Mouse (Mus musculus): ENCODE results near the gene Ankrd9. TPM values are rescaled to one million over a fixed set of nuclear protein-coding genes. Genes with fewer than 3 reads are reported as not detected.

The Ankrd9 gene
- total RNA-seq, 2 experiments from 2014 or later = 29.7 to 39.8 TPM

DNA sequence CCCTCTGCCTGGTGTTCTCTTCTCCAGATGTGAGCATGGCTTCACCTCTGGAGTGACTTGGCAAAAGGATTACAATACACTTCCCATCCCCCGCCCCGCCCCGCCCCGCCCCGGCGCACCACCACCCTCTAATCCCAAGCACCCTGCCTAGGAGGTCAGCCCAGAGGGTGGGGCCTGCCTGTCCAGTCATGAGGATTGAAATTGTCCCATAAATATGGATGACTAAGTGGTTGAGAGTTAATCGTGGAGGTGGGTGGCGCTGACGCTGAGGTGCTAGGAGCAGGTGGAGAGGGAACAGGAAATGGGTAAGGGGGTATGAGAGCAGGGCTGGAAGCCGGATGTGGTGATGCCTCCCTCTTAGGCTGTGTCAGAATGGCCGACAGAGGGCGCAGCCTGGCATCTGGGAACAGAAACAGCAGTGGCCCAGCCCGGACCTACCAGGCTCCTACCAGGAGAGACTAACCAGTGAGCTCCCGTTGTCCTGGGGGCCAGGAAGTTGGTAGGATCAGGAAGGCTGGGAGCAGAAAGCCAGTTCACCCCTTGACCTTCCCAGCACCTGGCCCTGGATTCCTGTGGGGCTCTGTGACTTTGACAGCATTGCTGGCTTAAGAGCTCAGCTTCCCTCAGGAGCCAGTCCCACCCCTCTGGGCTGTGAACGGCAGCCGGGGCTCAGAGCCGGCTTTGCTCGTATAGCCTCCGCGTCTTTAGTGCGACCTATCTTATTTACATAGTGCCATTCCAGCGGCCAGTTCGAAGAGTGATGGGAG, 12.7 kb upstream of the Ankrd9 start:
- peak; percentile 72 for DNase-seq (ENCODE audit: low spot score in 2 of 2)

DNA sequence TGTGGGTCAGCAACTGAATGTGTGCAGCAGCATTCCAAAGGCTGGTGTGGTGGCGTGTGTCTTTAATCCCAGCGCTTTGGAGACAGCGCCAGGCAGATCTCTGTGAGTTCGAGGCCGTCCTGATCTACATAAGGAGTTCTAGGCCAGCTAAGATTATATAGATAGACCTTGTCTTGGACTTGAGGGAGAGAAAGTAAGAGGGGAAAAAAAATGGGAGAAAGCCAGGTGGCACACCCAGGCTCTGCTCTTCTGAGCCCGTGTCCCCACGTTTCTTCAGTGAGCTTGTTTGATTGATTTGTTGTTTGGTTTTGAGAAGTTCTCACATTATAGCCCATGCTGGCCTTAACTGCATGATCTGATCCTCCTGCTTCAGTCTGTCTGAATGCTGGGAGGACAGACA, 11.7 kb upstream of the Ankrd9 start:
- no peak for DNase-seq (ENCODE audit: low spot score in 2 of 2)

DNA sequence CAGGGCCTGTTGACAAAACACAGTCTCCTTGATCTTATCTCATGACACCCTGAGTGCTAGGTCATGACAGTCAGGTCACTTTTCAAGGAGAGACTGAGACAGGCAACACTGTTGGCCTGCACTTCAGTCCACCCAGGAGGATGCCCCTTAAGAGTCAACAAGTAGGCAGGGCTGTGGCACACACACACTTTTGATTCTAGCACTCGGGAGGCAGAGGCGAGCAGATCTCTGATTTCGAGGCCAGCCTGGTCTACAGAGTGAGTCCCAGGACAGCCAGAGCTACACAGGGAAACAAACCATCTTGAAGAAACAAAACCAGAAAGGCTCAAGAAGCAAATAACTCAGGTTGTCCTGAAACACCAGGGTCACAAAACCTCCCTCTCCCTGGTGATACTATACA, 10.6 kb upstream of the Ankrd9 start:
- DNase-seq (ENCODE audit: low spot score in 2 of 2) = no peak

DNA sequence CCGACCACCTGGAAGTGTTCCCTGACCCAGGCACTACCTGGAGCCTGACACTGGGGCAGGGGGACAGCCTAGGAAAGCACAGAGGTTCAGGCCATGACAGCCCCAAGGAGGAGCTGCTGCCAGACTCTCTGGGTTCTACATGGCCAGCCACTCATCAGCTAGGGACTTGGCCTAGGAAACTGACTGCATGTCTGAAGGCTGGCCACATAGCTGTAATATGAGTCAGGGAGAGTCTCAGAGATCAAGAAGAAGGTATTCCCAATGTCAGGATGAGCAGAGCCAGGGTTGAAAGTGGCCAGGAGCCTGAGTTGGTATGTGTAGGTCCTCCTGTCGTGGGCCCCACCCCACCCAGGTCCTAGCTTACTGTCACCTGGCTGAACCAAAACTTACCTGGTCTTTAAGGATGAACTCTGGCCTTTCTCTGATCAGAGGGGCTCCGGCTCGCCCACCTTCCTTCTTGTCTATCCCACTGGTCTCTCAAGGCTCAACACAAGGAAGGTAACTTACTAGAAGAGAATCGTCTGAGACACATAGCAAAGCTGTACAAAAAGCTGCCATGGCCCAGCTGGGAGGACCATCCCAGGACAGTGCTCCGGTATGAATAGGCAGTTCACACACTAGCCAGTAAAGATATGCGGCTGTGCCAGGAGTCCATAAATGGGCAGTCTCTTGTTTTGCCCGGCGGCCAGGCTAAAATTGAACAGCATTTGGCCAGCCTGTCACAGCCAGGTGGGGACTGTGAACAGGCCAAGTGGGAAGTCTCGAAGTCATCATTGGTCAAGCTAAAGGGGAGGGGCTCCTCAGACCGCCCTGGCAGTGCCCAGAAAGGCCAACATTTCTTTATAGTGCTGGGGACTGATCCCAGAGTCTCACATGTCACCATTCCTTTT, 7.9 kb upstream of the Ankrd9 start:
- no peak for DNase-seq (ENCODE audit: low spot score in 2 of 2)

DNA sequence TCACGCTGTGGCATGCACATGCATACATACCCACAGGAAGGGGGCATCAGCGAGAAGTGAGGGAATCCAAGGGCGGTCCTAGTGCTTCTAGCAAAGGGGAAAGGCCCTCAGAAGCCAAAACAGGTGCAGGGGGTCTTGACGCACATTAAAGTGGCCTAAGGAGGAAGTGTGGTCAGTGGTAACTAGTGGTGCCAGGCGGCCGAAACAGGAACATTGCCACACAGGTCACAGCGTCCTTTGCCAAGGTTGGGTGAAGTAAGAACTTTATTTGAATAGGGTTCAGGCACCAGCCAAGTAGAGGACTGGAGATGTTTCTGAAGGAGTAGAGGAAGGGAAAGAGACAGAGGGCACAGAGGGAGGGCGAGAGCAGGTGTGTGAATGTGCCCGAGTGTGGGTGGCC, 6.3 kb upstream of the Ankrd9 start:
- DNase-seq (ENCODE audit: low spot score in 2 of 2) = no peak

DNA sequence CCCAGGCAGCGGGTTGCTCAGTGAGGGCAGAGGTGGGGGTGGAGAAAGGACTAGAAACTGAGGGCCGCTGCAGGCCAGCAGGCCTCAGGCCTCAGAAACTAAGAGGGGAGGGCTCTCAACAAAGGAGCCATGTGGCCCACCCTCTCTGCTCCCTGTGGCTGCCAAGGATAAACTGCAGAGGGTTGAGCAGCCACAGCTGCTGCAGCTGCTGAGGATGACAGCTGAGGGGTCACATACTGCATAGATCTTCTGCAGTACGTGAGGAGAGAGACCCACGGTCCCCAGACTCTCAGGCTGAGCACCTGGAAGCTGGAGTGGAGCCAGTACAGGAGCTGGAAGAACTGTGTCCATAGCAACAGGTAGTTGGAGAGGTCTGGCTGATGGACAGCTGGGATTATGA, 5.8 kb upstream of the Ankrd9 start:
- DNase-seq (ENCODE audit: low spot score in 2 of 2) = no peak

DNA sequence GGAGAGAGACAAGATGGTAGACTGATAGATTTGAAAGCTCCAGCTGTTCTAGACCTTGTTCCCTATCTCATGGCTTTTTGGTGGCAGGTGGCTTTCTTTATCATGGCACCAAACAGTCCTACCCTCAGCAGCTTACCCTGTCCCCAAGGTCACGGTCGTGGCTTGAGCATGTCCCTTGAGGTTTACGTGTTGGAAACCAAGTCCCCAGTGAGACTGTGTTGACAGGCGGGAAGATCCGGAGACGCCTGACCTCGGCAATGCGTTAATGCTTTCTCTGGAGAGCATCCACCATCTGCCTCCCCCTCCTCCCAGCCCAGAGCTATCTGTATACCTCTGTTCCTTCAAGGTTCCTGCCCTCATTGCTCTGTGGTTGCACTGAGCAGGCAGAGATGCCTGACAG, 4.9 kb upstream of the Ankrd9 start:
- no peak for DNase-seq (ENCODE audit: low spot score in 2 of 2)

DNA sequence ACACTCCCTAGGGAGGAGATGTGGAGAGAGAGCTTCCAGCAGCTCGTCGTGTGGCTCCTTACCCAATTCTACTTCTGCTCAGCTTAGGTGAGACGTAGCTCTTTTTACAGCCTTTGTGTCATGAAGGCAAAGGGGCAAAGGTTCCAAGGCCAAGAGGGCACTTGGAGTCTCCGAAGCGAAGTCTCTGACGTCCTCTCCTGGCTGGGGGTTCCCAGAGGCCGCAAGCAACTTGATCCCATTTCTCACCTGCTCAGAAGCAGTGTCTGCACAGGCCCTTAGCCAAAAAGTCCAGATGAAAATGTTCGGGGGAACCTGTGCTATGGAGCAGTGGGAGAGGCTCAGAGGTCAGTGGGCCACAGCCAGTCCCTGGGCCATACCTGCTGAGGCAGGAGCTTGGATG, 4.2 kb upstream of the Ankrd9 start:
- DNase-seq (ENCODE audit: low spot score in 2 of 2) = no peak

DNA sequence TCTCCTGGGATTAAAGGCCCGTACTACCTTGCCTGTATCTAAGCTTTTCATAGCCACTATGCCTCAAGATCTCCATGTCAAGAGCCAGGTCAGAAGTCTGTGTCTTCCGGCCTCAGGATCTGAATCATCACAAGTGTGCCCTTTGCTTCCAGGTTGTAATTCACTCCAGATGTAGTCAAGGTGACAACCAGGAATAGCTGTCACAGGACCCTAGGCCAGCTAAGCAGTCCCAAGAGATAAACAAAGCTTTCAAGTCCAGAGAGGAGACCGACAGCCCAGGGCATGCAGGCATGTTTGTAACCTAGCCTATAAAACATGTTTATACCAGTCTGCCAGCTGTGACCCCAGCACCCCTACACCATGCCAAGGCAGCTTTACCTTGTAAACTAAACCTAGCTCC, 2.9 kb upstream of the Ankrd9 start:
- no peak for DNase-seq (ENCODE audit: low spot score in 2 of 2)

DNA sequence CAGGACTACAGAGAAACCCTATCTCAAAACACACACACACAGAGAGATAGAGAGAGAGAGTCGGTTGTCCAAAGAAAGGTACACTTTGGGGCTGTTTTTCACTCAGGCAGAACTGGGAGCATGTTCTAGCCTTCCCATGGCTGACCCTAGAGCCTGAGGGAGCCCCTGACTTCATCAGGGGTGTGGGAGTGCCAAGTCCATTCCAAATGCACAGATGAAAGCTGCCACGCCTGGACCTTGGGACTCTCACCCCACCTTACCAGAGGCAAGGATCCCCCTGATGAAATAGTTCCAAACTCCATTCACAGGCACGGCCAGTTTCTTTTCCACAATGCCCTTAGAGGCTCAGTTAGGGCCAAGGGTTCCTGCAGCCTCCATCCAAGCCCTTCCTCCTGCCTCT, 968 bp upstream of the Ankrd9 start:
- no peak for DNase-seq (ENCODE audit: low spot score in 2 of 2)

DNA sequence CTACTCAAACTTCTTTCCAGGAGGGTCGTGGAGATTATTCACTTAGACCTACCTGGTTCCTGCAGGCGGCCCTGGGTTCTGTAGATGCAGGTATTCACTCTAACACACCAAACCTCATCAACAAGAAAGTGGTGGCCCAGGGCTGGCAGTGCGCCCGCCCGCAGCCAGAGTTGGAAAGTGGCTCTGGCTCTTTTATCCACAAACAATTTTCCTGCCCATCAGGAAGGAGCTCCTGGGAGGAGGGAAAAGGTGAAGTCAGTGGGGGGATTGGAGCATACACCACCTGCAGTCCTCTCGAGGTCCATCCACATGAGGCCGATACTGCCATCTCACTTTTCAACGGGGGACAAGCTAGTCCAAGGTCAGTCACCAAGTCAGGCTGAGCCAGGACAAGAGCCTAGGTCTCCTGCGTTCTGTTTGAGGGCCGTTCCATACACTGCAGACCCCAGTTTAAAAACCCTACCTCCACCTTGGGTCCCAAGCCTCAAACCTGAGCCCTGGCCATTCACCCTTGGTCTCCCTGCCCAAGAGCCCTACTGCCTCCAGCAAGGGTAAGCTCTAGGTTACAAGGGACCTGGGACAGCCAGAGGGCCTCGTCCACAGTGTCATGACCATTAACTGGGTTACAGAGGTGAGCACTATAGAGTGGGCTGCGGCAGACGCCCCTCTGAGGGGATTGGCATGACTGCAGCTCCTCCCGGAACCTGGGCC, 789 bp downstream of the Ankrd9 start:
- DNase-seq (ENCODE audit: low spot score in 2 of 2) = no peak

DNA sequence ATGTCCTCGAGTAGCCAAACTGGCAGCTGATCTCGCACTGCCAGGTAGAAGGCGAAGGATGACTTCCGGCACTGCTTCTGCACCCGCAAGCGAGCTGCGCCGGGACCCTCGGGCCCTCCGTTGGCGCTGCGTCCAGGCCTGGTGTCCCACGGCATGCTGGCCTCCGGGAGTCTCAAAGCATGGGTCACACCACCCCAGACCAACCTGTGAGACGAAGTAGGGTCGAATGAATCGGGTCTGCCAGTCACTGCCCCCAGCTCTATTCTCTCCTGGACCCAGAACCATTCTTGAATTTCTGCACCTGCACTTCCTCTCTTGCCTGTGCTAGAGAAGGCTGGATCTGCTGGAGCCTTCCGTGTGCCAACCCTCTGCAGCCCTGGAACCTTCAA, 1.5 kb downstream of the Ankrd9 start:
- DNase-seq (ENCODE audit: low spot score in 2 of 2) = no peak

DNA sequence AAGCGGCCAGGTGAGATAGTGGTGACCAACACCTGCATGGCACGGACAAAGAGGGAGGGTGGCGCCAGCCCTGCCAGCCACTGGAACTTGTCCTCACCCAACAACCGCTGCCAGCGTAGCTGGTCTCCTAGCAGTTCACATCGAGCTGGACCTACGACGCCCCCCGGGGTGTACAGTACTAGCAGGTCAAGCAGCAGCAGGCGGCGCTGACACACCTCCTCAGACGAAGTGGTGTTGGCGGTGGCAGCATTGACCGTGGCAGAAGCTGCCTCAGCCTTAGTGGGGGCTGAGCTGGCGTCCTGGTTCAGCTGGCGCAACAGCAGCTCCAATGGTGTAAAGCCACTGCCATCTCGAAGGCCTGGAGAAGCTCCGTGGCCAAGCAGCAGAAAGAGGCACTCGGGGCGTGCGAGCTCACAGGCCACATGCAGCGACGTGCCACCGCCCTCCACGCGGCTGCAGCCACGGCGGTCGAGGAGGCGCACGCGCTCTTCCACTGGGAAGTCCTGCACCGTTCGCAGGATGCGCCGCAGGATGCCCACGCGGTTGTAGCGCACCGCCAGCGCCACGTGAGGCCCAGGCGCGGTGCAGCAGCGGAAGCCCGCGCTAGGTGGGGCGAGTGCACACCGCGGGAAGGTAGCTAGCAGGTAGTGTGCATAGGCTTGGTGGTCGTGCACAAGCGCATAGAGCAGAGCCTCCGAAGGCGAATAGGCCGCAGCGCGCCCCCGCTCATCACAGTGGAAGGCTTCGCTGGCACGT, 2.1 kb downstream of the Ankrd9 start:
- no peak for DNase-seq (ENCODE audit: low spot score in 2 of 2)

DNA sequence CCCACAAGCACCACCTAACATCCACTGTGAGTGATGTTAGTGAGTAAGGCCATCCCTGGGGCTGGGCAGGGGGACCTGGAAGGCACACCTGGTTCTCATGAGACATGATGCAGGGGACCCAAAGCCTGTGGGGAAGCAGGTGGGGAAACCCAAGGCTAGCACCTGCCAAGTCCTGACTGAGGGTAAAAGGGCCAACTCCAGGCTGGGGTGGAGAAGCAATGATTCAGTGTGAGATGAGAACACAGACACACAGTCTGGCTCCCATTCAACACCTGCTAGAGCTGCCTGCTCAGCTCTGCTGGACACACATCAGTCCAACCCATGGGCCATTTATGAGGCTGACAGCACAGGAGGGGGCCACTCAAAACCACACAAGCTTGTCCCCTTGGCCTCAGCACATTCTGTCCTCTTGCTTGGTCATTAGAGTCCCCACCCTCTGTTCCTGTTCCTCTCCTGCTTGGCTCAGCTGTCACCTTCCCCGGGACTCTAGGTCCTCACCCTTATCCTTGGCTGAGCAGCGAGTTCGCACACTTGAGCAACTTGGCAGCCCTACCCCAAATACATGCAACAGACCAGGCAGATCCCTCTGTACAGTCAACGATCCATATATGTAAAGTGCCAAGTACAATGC, 2.9 kb downstream of the Ankrd9 start:
- DNase-seq (ENCODE audit: low spot score in 2 of 2) = no peak

DNA sequence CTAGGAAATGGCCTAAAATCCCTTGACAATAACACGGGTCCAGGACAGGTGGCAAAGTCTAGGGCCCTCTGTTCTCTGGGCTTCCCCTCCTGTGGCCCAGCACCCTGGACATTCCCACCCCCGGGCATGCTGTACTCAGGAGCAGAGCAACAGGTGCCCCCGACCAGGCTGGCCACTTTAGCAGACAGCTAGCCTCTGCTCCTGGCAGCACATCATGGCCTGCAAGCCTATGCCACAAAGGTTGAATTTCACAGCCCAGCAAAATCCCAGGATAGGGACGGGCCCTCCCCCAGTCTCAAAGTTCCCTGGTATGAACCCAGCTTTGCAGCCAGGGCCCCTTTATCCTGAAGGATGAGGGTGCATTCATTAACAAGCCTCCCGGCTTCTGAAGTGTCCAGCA, 3.5 kb downstream of the Ankrd9 start:
- DNase-seq (ENCODE audit: low spot score in 2 of 2) = no peak

DNA sequence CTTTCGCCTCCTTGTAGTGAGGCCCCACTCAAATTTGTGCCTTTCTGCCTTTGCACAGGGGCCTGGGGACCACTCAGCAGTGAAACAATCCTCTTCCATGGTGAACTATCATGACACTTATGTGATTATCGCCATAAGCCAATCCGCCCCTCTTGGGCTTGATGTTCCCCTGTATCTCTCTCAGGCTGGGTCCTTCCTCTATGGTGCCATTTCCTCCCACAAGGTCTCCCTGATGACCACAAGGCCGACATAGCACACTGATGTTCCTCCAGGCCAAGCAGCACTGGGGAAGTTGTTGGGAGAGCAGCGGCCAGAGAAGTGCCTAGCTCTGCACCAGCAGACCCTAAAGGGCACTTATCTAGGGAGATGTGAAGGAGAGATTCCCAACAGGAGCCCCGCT, 4.1 kb downstream of the Ankrd9 start:
- DNase-seq (ENCODE audit: low spot score in 2 of 2) = no peak

DNA sequence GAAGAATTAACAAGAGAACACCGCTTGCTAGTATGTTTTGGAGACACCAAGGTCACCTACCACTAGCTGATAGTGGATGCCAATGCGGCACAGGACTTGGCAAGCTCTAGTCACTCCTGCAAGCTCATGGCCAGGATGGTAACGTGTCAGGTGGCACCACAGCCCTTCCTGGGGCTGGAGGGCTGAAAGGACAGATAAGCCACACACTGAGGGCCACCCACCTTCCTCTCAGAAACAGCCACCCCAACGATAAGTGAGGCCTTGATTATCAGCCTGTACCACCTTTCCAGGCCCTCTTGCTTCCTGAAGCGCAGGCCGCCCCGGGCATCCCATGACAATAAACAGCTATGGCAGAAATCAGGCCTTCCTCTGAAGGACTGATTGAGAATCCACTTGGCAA, 4.5 kb downstream of the Ankrd9 start:
- DNase-seq (ENCODE audit: low spot score in 2 of 2) = no peak

DNA sequence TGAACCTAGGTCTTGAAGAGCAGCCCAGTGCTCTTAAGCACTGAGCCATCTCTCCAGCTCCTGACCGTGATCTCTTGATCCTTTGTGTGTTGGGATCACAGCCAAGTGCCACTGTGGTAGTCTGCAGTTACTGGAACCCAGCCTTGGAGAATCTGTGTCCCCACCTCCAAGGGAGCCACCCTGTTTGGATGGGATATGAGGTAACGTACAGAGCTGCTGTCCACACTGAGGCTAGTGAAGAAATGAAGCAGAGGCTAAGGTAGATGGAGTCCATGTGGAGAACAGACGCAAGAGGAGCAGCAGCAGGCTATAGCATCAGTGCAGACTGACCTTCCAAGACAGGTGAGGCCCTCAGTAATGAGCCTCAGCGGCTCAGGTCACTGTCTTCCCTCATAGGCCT, 5.0 kb downstream of the Ankrd9 start:
- DNase-seq (ENCODE audit: low spot score in 2 of 2) = no peak

DNA sequence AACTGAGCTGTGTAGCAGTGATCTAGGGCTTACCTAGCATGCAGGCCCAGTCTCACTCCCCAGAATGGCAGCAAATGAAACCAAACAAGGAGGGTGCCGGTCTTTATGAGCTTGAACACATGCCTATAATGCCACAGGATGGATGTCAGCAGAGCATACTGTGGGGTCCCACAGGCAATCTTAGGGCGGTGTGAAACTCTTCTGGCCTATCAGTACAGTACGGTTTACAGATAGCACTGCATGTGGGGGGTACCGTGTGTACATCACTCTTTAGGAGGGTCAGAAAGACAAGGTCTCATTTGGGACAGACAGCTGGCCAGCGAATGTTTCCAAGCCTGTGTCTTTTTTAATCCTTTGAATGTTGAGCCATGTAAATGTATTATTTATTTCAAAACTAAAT, 6.9 kb downstream of the Ankrd9 start:
- no peak for DNase-seq (ENCODE audit: low spot score in 2 of 2)

DNA sequence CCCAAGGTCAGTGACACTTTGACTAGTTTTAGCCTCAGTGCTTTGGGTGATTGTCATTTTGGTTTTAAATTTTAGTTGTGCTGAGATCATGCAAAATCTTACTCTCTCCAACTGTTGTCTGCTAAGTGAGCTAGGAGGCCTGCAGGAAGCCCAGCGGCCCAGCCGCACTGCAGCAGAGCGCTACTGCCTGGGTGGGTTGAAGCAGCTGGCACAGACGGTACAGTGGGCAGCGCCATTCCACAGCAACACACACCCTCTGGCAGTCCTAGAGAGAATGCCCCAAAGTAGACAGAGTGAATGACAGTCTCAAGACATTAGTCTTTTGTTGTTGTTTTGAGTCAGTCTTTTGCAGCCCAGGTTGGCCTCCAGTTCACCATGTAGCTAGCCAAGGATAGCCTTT, 8.4 kb downstream of the Ankrd9 start:
- DNase-seq (ENCODE audit: low spot score in 2 of 2) = no peak

DNA sequence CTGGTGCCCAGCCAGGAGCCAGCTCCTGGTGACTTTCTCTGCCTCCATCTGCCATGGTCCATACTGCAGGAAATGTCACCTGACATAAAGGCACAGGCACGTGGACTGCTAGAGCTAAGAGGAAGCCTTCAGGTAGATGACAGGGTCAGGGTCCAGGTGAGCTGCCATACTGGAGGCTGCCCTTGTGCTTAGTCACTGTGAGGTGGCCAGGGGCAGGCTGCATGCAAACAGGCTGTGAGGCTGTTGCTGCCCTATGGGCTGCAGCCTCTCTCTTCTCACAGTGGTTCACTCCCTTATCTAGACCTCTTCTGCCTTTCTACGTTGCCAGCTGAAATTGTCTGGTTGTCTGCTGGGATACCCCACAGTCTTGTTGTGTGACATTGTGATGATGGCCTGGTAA, 11.7 kb downstream of the Ankrd9 start:
- no peak for DNase-seq (ENCODE audit: low spot score in 2 of 2)

All from adrenal gland, adult 18-20 months (tissue).